Mouse (Mus musculus): ENCODE measurements at regions not wholly inside any gene's neighbourhood (a gene's known extent, or its start where the extent isn't known, plus 50 kb on each side); places are given as distances from the start of the nearest gene placed in this dataset.

- 35% methylated on average over 9 of the region's 9 CpGs for WGBS
- Histone ChIP-seq H3K27me3 (ENCODE audit: control insufficient read depth, insufficient read depth, low read length) (no peaks in the 10 kb centered on the region), H3K4me2 (replicated peaks; ENCODE audit: low read depth, low read length) (no peak overlapping the region), H3K36me3 (ENCODE audit: control insufficient read depth, insufficient read depth, low read length) (no peaks in the 10 kb centered on the region), H3K9me3 (ENCODE audit: control insufficient read depth, low read depth, low read length) (no peaks in the 10 kb centered on the region), H3K9ac (replicated peaks; ENCODE audit: low read depth, low read length) (no peak overlapping the region), H3K27ac (ENCODE audit: low read length) (no peak overlapping the region), H3K4me1 (ENCODE audit: control insufficient read depth, insufficient read depth, low read length) (no peaks in the 10 kb centered on the region), H3K4me3 (ENCODE audit: low read depth, low read length) (no peak overlapping the region)
- ATAC-seq (ENCODE audit: insufficient number of reproducible peaks, insufficient read depth, low FRiP score, low read depth): no peak; the same call in 1 of the 2 replicates
Measured at GRCm38 (mm10) chr2:30525295-30525694, 51.3 kb upstream of the Ier5l start.

- no peak for ATAC-seq (ENCODE audit: insufficient number of reproducible peaks, insufficient read depth, low FRiP score, low read depth)
- Histone ChIP-seq H3K36me3 (ENCODE audit: control insufficient read depth, insufficient read depth, low read length) (no peaks in the 10 kb centered on the region), H3K9me3 (ENCODE audit: control insufficient read depth, low read depth, low read length) (no peaks in the 10 kb centered on the region), H3K4me3 (ENCODE audit: low read depth, low read length) (no peak overlapping the region), H3K4me2 (replicated peaks; ENCODE audit: low read depth, low read length) (no peak overlapping the region), H3K27ac (ENCODE audit: low read length) (no peak overlapping the region), H3K9ac (replicated peaks; ENCODE audit: low read depth, low read length) (no peak overlapping the region), H3K4me1 (ENCODE audit: control insufficient read depth, insufficient read depth, low read length) (no peaks in the 10 kb centered on the region), H3K27me3 (ENCODE audit: control insufficient read depth, insufficient read depth, low read length) (no peaks in the 10 kb centered on the region)
- WGBS: 46% methylated on average over 3 of the region's 3 CpGs
Measured at GRCm38 (mm10) chr2:30525831-30526230, 51.8 kb upstream of the Ier5l start.

- no peak overlapping the region for H3K9ac ChIP-seq (replicated peaks; ENCODE audit: low read depth, low read length)
- 47% methylated on average over 4 of the region's 4 CpGs for WGBS
- no peaks in the 10 kb centered on the region for H3K4me1 ChIP-seq (ENCODE audit: control insufficient read depth, insufficient read depth, low read length)
- no peak overlapping the region for H3K27ac ChIP-seq (ENCODE audit: low read length)
- no peak overlapping the region for H3K4me2 ChIP-seq (replicated peaks; ENCODE audit: low read depth, low read length)
- no peaks in the 10 kb centered on the region for H3K36me3 ChIP-seq (ENCODE audit: control insufficient read depth, insufficient read depth, low read length)
- no peak overlapping the region for H3K4me3 ChIP-seq (ENCODE audit: low read depth, low read length)
- H3K27me3 ChIP-seq (ENCODE audit: control insufficient read depth, insufficient read depth, low read length): no peaks in the 10 kb centered on the region
- no peaks in the 10 kb centered on the region for H3K9me3 ChIP-seq (ENCODE audit: control insufficient read depth, low read depth, low read length)
- no peak for ATAC-seq (ENCODE audit: insufficient number of reproducible peaks, insufficient read depth, low FRiP score, low read depth)
Measured at GRCm38 (mm10) chr2:30527495-30527894, 53.5 kb upstream of the Ier5l start.

- Histone ChIP-seq H3K36me3 (ENCODE audit: control insufficient read depth, insufficient read depth, low read length) (no peaks in the 10 kb centered on the region), H3K4me2 (replicated peaks; ENCODE audit: low read depth, low read length) (no peak overlapping the region), H3K9ac (replicated peaks; ENCODE audit: low read depth, low read length) (no peak overlapping the region), H3K27me3 (ENCODE audit: control insufficient read depth, insufficient read depth, low read length) (no peaks in the 10 kb centered on the region), H3K4me1 (ENCODE audit: control insufficient read depth, insufficient read depth, low read length) (no peaks in the 10 kb centered on the region), H3K9me3 (ENCODE audit: control insufficient read depth, low read depth, low read length) (no peaks in the 10 kb centered on the region), H3K27ac (ENCODE audit: low read length) (no peak overlapping the region), H3K4me3 (ENCODE audit: low read depth, low read length) (no peak overlapping the region)
- no peak for ATAC-seq (ENCODE audit: insufficient number of reproducible peaks, insufficient read depth, low FRiP score, low read depth)
Measured at GRCm38 (mm10) chr2:30532948-30533347, 58.9 kb upstream of the Ier5l start.

GRCm38 (mm10) chr2:30533367-30533766 lies 59.3 kb upstream of the Ier5l start:
- ATAC-seq (ENCODE audit: insufficient number of reproducible peaks, insufficient read depth, low FRiP score, low read depth): no peak
- Histone ChIP-seq H3K9ac (replicated peaks; ENCODE audit: low read depth, low read length) (no peak overlapping the region), H3K4me2 (replicated peaks; ENCODE audit: low read depth, low read length) (no peak overlapping the region), H3K9me3 (ENCODE audit: control insufficient read depth, low read depth, low read length) (no peaks in the 10 kb centered on the region), H3K27ac (ENCODE audit: low read length) (no peak overlapping the region), H3K27me3 (ENCODE audit: control insufficient read depth, insufficient read depth, low read length) (no peaks in the 10 kb centered on the region), H3K4me1 (ENCODE audit: control insufficient read depth, insufficient read depth, low read length) (no peaks in the 10 kb centered on the region), H3K4me3 (ENCODE audit: low read depth, low read length) (no peak overlapping the region), H3K36me3 (ENCODE audit: control insufficient read depth, insufficient read depth, low read length) (no peaks in the 10 kb centered on the region)
- 94% methylated on average over 6 of the region's 6 CpGs for WGBS

GRCm38 (mm10) chr2:30534485-30534884 lies 60.4 kb upstream of the Cstad start:
- ATAC-seq (ENCODE audit: insufficient number of reproducible peaks, insufficient read depth, low FRiP score, low read depth): no peak
- Histone ChIP-seq H3K27ac (ENCODE audit: low read length) (no peak overlapping the region), H3K4me2 (replicated peaks; ENCODE audit: low read depth, low read length) (no peak overlapping the region), H3K4me1 (ENCODE audit: control insufficient read depth, insufficient read depth, low read length) (no peaks in the 10 kb centered on the region), H3K36me3 (ENCODE audit: control insufficient read depth, insufficient read depth, low read length) (no peaks in the 10 kb centered on the region), H3K9ac (replicated peaks; ENCODE audit: low read depth, low read length) (no peak overlapping the region), H3K9me3 (ENCODE audit: control insufficient read depth, low read depth, low read length) (no peaks in the 10 kb centered on the region), H3K4me3 (ENCODE audit: low read depth, low read length) (no peak overlapping the region), H3K27me3 (ENCODE audit: control insufficient read depth, insufficient read depth, low read length) (no peaks in the 10 kb centered on the region)
- WGBS: 46% methylated on average over 10 of the region's 10 CpGs

GRCm38 (mm10) chr2:30539305-30539704 lies 55.5 kb upstream of the Cstad start:
- no peak overlapping the region for H3K4me2 ChIP-seq (replicated peaks; ENCODE audit: low read depth, low read length)
- no peak overlapping the region for H3K9ac ChIP-seq (replicated peaks; ENCODE audit: low read depth, low read length)
- no peaks in the 10 kb centered on the region for H3K36me3 ChIP-seq (ENCODE audit: control insufficient read depth, insufficient read depth, low read length)
- 0 out of 2 replicates have a peak, but pooled peaks cover 3% of the 10 kb centered on the region for H3K4me1 ChIP-seq (ENCODE audit: control insufficient read depth, insufficient read depth, low read length)
- WGBS: 89% methylated on average over 1 of the region's 1 CpGs
- H3K9me3 ChIP-seq (ENCODE audit: control insufficient read depth, low read depth, low read length): no peaks in the 10 kb centered on the region
- ATAC-seq (ENCODE audit: insufficient number of reproducible peaks, insufficient read depth, low FRiP score, low read depth): no peak
- no peak overlapping the region for H3K27ac ChIP-seq (ENCODE audit: low read length)
- no peaks in the 10 kb centered on the region for H3K27me3 ChIP-seq (ENCODE audit: control insufficient read depth, insufficient read depth, low read length)
- no peak overlapping the region for H3K4me3 ChIP-seq (ENCODE audit: low read depth, low read length)

GRCm38 (mm10) chr2:30541541-30541940 lies 53.3 kb upstream of the Cstad start:
- WGBS: 41% methylated on average over 4 of the region's 4 CpGs
- Histone ChIP-seq H3K9ac (replicated peaks; ENCODE audit: low read depth, low read length) (no peak overlapping the region), H3K4me1 (ENCODE audit: control insufficient read depth, insufficient read depth, low read length) (peaks cover 10% of the 10 kb centered on the region; the same call in 1 of the 2 replicates)

GRCm38 (mm10) chr2:30544782-30545435 lies 49.9 kb upstream of the Cstad start:
- Histone ChIP-seq H3K4me2 (replicated peaks; ENCODE audit: low read depth, low read length) (peak overlapping the region; percentile 57), H3K4me1 (ENCODE audit: control insufficient read depth, insufficient read depth, low read length) (peaks cover 10% of the 10 kb centered on the region; the same call in 1 of the 2 replicates), H3K27me3 (ENCODE audit: control insufficient read depth, insufficient read depth, low read length) (no peaks in the 10 kb centered on the region), H3K27ac (ENCODE audit: low read length) (no peak overlapping the region), H3K9me3 (ENCODE audit: control insufficient read depth, low read depth, low read length) (no peaks in the 10 kb centered on the region), H3K4me3 (ENCODE audit: low read depth, low read length) (peak overlapping the region; percentile 25), H3K36me3 (ENCODE audit: control insufficient read depth, insufficient read depth, low read length) (no peaks in the 10 kb centered on the region), H3K9ac (replicated peaks; ENCODE audit: low read depth, low read length) (no peak overlapping the region)
- ATAC-seq (ENCODE audit: insufficient number of reproducible peaks, insufficient read depth, low FRiP score, low read depth): peak; percentile 84
- 2% methylated on average over 35 of the region's 35 CpGs for WGBS

More at GRCm38 (mm10) chr2:30541541-30541940, 53.3 kb upstream of the Cstad start:
- no peak overlapping the region for H3K4me3 ChIP-seq (ENCODE audit: low read depth, low read length)
- H3K36me3 ChIP-seq (ENCODE audit: control insufficient read depth, insufficient read depth, low read length): no peaks in the 10 kb centered on the region
- no peak overlapping the region for H3K27ac ChIP-seq (ENCODE audit: low read length)
- H3K9me3 ChIP-seq (ENCODE audit: control insufficient read depth, low read depth, low read length): no peaks in the 10 kb centered on the region
- H3K4me2 ChIP-seq (replicated peaks; ENCODE audit: low read depth, low read length): no peak overlapping the region
- no peak for ATAC-seq (ENCODE audit: insufficient number of reproducible peaks, insufficient read depth, low FRiP score, low read depth)
- H3K27me3 ChIP-seq (ENCODE audit: control insufficient read depth, insufficient read depth, low read length): no peaks in the 10 kb centered on the region

Measured in stomach, embryonic 14.5 days (tissue).